Mouse (Mus musculus): Measurements from ENCODE around the gene Coq10b.
"Not testable (repeated sequence)": the region's sequence is repeated elsewhere in the genome, so short reads cannot be mapped to it uniquely, and the experiment has no call there.

The Coq10b gene

GRCm38 (mm10) chr1:55052355-55052953 lies at the start of gene Coq10b:
Gene Coq10b, plus strand, starts transcription at chr1:55052770.
- DNase-seq (ENCODE audit: low spot score in 2 of 2) = peak; percentile 97 to 98

- DNase-seq (ENCODE audit: low spot score in 2 of 2) = not testable (repeated sequence)
Observed at GRCm38 (mm10) chr1:55008313-55008712, 44.3 kb upstream of the Coq10b start.

- no peak for DNase-seq (ENCODE audit: low spot score in 2 of 2)
Observed at GRCm38 (mm10) chr1:55012513-55012912, 40.1 kb upstream of the Coq10b start.

GRCm38 (mm10) chr1:55021907-55022306 lies 30.7 kb upstream of the Coq10b start:
- no peak for DNase-seq (ENCODE audit: low spot score in 2 of 2)

GRCm38 (mm10) chr1:55025656-55026430 lies 26.7 kb upstream of the Coq10b start:
- no peak for DNase-seq (ENCODE audit: low spot score in 2 of 2)

- DNase-seq (ENCODE audit: low spot score in 2 of 2) = no peak
Observed at GRCm38 (mm10) chr1:55026444-55027252, 25.9 kb upstream of the Coq10b start.

GRCm38 (mm10) chr1:55027253-55027801 lies 25.2 kb upstream of the Coq10b start, which contains the start of gene Sf3b1:
Gene Sf3b1, minus strand, starts transcription at chr1:55027481.
- DNase-seq (ENCODE audit: low spot score in 2 of 2) = peak; percentile 95 to 97

GRCm38 (mm10) chr1:55027966-55028365 lies 24.6 kb upstream of the Coq10b start:
- DNase-seq (ENCODE audit: low spot score in 2 of 2) = no peak

- DNase-seq (ENCODE audit: low spot score in 2 of 2) = peak; percentile 40 to 69
Observed at GRCm38 (mm10) chr1:55028512-55029249, 23.9 kb upstream of the Coq10b start.

GRCm38 (mm10) chr1:55029446-55029845 lies 23.1 kb upstream of the Coq10b start:
- DNase-seq (ENCODE audit: low spot score in 2 of 2) = no peak

- no peak for DNase-seq (ENCODE audit: low spot score in 2 of 2)
Observed at GRCm38 (mm10) chr1:55031026-55031779, 21.4 kb upstream of the Coq10b start.

- no peak for DNase-seq (ENCODE audit: low spot score in 2 of 2)
Observed at GRCm38 (mm10) chr1:55039944-55040343, 12.6 kb upstream of the Coq10b start.

GRCm38 (mm10) chr1:55041691-55042090 lies 10.9 kb upstream of the Coq10b start:
- DNase-seq (ENCODE audit: low spot score in 2 of 2) = no peak

GRCm38 (mm10) chr1:55042246-55042645 lies 10.3 kb upstream of the Coq10b start:
- DNase-seq (ENCODE audit: low spot score in 2 of 2) = no peak

GRCm38 (mm10) chr1:55043164-55043563 lies 9.4 kb upstream of the Coq10b start:
- no peak for DNase-seq (ENCODE audit: low spot score in 2 of 2)

- DNase-seq (ENCODE audit: low spot score in 2 of 2) = no peak
Observed at GRCm38 (mm10) chr1:55048841-55049587, 3.6 kb upstream of the Coq10b start.

- no peak for DNase-seq (ENCODE audit: low spot score in 2 of 2)
Observed at GRCm38 (mm10) chr1:55051671-55052070, 899 bp upstream of the Coq10b start.

- DNase-seq (ENCODE audit: low spot score in 2 of 2) = peak; percentile 77 to 88
Observed at GRCm38 (mm10) chr1:55053005-55053404, 435 bp downstream of the Coq10b start.

GRCm38 (mm10) chr1:55053596-55053995 lies 1.0 kb downstream of the Coq10b start:
- no peak for DNase-seq (ENCODE audit: low spot score in 2 of 2)
